Mouse (Mus musculus) olfactory bulb, adult 2 months (tissue): ENCODE data around the gene B4galt3. TPM values are rescaled to one million over a fixed set of nuclear protein-coding genes. Genes with fewer than 3 reads are reported as not detected.

Experiments
- H3K27ac ChIP-seq: fragments of 200-500 bp; 2 replicates; pipeline ENCODE4 v1.5.1; 2012; ENCODE audit warnings: low read depth, low read length; ENCODE audit not compliant: insufficient read depth
- H3K4me1 ChIP-seq: fragments of 200-500 bp; 2 replicates; pipeline ENCODE4 v1.6.1; 2012; ENCODE audit warnings: low read length; ENCODE audit not compliant: control insufficient read depth, insufficient read depth
- H3K4me3 ChIP-seq: fragments of 200-500 bp; 2 replicates; pipeline ENCODE4 v1.5.1; 2012; ENCODE audit warnings: mild to moderate bottlenecking, low read depth, low read length, moderate library complexity; ENCODE audit not compliant: insufficient read depth
- CTCF ChIP-seq: fragments of 200-500 bp; IDR thresholded peaks from 2 replicates; pipeline ENCODE4 v1.5.1; 2012; ENCODE audit warnings: low read depth, mild to moderate bottlenecking, low read length, moderate library complexity; ENCODE audit not compliant: insufficient read depth
- POLR2A ChIP-seq: fragments of 200-500 bp; IDR thresholded peaks from 2 replicates; pipeline ENCODE4 v1.6.1; 2012; ENCODE audit warnings: mild to moderate bottlenecking, low read depth, low read length, moderate library complexity; ENCODE audit not compliant: insufficient read depth
- WGBS: fragments of 180-500 bp; shearing (Covaris S2); methylation state at CpG from one replicate; pipeline ENCODE4 v1.1.7; 2018; 5-methylcytosine and 5-hydroxymethylcytosine counted together
- polyA plus RNA-seq: library from polyadenylated mRNA; stranded (reverse); fragments of >200 nt; gene quantifications from 2 replicates; pipeline ENCODE4 v1.2.4, GENCODE M21; 2012; ENCODE audit warnings: low replicate concordance; ENCODE audit not compliant: missing spikeins, insufficient read depth, insufficient read length

B4galt3 gene
- polyA plus RNA-seq, 1 experiment = not detected

GRCm38 (mm10) chr1:171257781-171258180 lies 12.3 kb upstream of the B4galt3 start:
- H3K4me1 ChIP-seq = peaks cover 9% of the 10 kb centered on the region
- H3K27ac ChIP-seq = no peak overlapping the region
- H3K4me3 ChIP-seq = no peak overlapping the region
- WGBS = 85% methylated on average over 9 of the region's 9 CpGs
- TF ChIP-seq CTCF (no peak), POLR2A (no peak)

GRCm38 (mm10) chr1:171258921-171259320 lies 11.2 kb upstream of the B4galt3 start:
- peaks cover 7% of the 10 kb centered on the region for H3K4me1 ChIP-seq
- 87% methylated on average over 17 of the region's 17 CpGs for WGBS
- TF ChIP-seq POLR2A = no peak
- no peak for TF ChIP-seq CTCF
- H3K27ac ChIP-seq = no peak overlapping the region
- H3K4me3 ChIP-seq = no peak overlapping the region

GRCm38 (mm10) chr1:171260316-171260715 lies 9.8 kb upstream of the B4galt3 start:
- WGBS = 93% methylated on average over 3 of the region's 3 CpGs
- peaks cover 7% of the 10 kb centered on the region for H3K4me1 ChIP-seq
- no peak for TF ChIP-seq POLR2A
- TF ChIP-seq CTCF = no peak
- H3K27ac ChIP-seq = no peak overlapping the region
- no peak overlapping the region for H3K4me3 ChIP-seq

GRCm38 (mm10) chr1:171262594-171263130 lies 7.5 kb upstream of the B4galt3 start:
- Histone ChIP-seq H3K27ac (peak overlapping the region; percentile 93), H3K4me3 (peak overlapping the region; percentile 33), H3K4me1 (peaks cover 7% of the 10 kb centered on the region)
- TF ChIP-seq CTCF (no peak), POLR2A (no peak)
- 2% methylated on average over 8 of the region's 8 CpGs for whole genome bisulfite sequencing

- no peak for TF ChIP-seq CTCF
- no peak for TF ChIP-seq POLR2A
- peak overlapping the region; percentile 93 for H3K27ac ChIP-seq
- H3K4me1 ChIP-seq = peaks cover 7% of the 10 kb centered on the region
- H3K4me3 ChIP-seq = no peak overlapping the region
- 0% methylated on average over 2 of the region's 2 CpGs for WGBS
These were observed 6.9 kb upstream of the B4galt3 start for GRCm38 (mm10) chr1:171263185-171263611.

- no peak overlapping the region for H3K4me3 ChIP-seq
- TF ChIP-seq POLR2A (no peak), CTCF (no peak)
- 65% methylated on average over 3 of the region's 3 CpGs for WGBS
- peaks cover 7% of the 10 kb centered on the region for H3K4me1 ChIP-seq
- H3K27ac ChIP-seq = peak overlapping the region; percentile 36
These were observed 6.3 kb upstream of the B4galt3 start for GRCm38 (mm10) chr1:171263666-171264461.

- Histone ChIP-seq H3K27ac (no peak overlapping the region), H3K4me3 (no peak overlapping the region), H3K4me1 (peaks cover 8% of the 10 kb centered on the region)
- WGBS = 68% methylated on average over 4 of the region's 4 CpGs
- no peak for TF ChIP-seq CTCF
- TF ChIP-seq POLR2A = no peak
These were observed 4.0 kb upstream of the B4galt3 start for GRCm38 (mm10) chr1:171265971-171266744.

GRCm38 (mm10) chr1:171268341-171268740 lies 1.8 kb upstream of the B4galt3 start:
- TF ChIP-seq POLR2A = no peak
- no peak for TF ChIP-seq CTCF
- no peak overlapping the region for H3K4me3 ChIP-seq
- 53% methylated on average over 1 of the region's 1 CpGs for WGBS
- no peak overlapping the region for H3K27ac ChIP-seq
- peaks cover 8% of the 10 kb centered on the region for H3K4me1 ChIP-seq

GRCm38 (mm10) chr1:171270573-171270900 lies 409 bp downstream of the B4galt3 start:
- TF ChIP-seq POLR2A (no peak), CTCF (no peak)
- H3K4me1 ChIP-seq = peaks cover 8% of the 10 kb centered on the region
- 0% methylated on average over 19 of the region's 19 CpGs for WGBS
- H3K27ac ChIP-seq = peak overlapping the region; percentile 5; the same call in 1 of the 2 replicates
- H3K4me3 ChIP-seq = peak overlapping the region; percentile 60
